Mouse (Mus musculus) activated CD4-positive, CD25-positive, alpha-beta regulatory T cell, adult 4 months (primary cell): Measurements from ENCODE around the gene Nup188. TPM values are rescaled to one million over a fixed set of nuclear protein-coding genes. Genes with fewer than 3 reads are reported as not detected.

Experiments
- ATAC-seq: one replicate; pipeline ENCODE4 v1.8.0; 2017
- polyA plus RNA-seq, 2 experiments: library from polyadenylated mRNA; unstranded; fragments of 100-300 nt; shearing (Covaris generic); gene quantifications; one replicate each; pipeline ENCODE4 v1.2.1; 2017

The Nup188 gene
- polyA plus RNA-seq, 2 experiments from 2014 or later, result 25.8 to 30.6 TPM

- no peak for ATAC-seq
These were observed 69.7 kb downstream of the Nup188 start for GRCm38 (mm10) chr2:30355861-30356260.

- ATAC-seq, result no peak
These were observed 70.1 kb downstream of the Nup188 start for GRCm38 (mm10) chr2:30356266-30356665.

GRCm38 (mm10) chr2:30356906-30357305 is 70.7 kb downstream of the Nup188 start:
- ATAC-seq, result no peak

GRCm38 (mm10) chr2:30357552-30358510 is 71.6 kb downstream of the Nup188 start:
- no peak for ATAC-seq

GRCm38 (mm10) chr2:30358533-30359531 is 72.6 kb downstream of the Nup188 start, which contains the start of gene Sh3glb2:
Gene Sh3glb2, minus strand, starts transcription at chr2:30359337.
- ATAC-seq, result peak; percentile 78

GRCm38 (mm10) chr2:30360626-30361025 is 74.4 kb downstream of the Nup188 start:
- ATAC-seq, result no peak

GRCm38 (mm10) chr2:30362865-30363264 is 76.7 kb downstream of the Nup188 start:
- ATAC-seq, result no peak

- ATAC-seq, result peak; percentile 99
These were observed 77.8 kb downstream of the Nup188 start, which contains the start of gene Miga2 for GRCm38 (mm10) chr2:30363773-30364650. Gene Miga2, plus strand, starts transcription at chr2:30364233.

- no peak for ATAC-seq
These were observed 79.3 kb downstream of the Nup188 start for GRCm38 (mm10) chr2:30365281-30366069.

- ATAC-seq, result no peak
These were observed 80.0 kb downstream of the Nup188 start for GRCm38 (mm10) chr2:30366203-30366602.

GRCm38 (mm10) chr2:30371544-30371943 is 85.3 kb downstream of the Nup188 start:
- ATAC-seq, result no peak

- no peak for ATAC-seq
These were observed 86.5 kb downstream of the Nup188 start for GRCm38 (mm10) chr2:30372726-30373125.

- no peak for ATAC-seq
These were observed 89.7 kb downstream of the Nup188 start for GRCm38 (mm10) chr2:30375893-30376292.

- no peak for ATAC-seq
These were observed 91.5 kb downstream of the Nup188 start for GRCm38 (mm10) chr2:30377721-30378120.

- ATAC-seq, result no peak
These were observed 93.1 kb downstream of the Nup188 start for GRCm38 (mm10) chr2:30379307-30379706.

GRCm38 (mm10) chr2:30380564-30381376 is 94.6 kb downstream of the Nup188 start:
- ATAC-seq, result no peak

GRCm38 (mm10) chr2:30381377-30381725 is 95.2 kb downstream of the Nup188 start:
- ATAC-seq, result no peak

- no peak for ATAC-seq
These were observed 98.6 kb downstream of the Nup188 start for GRCm38 (mm10) chr2:30384814-30385213.

GRCm38 (mm10) chr2:30385591-30385990 is 99.4 kb downstream of the Nup188 start:
- ATAC-seq, result no peak

GRCm38 (mm10) chr2:30386913-30387312 is 100.7 kb downstream of the Nup188 start:
- ATAC-seq, result no peak
